Mouse (Mus musculus): ENCODE data around the gene Sacm1l. TPM values are rescaled to one million over a fixed set of nuclear protein-coding genes. Genes with fewer than 3 reads are reported as not detected.

The Sacm1l gene
- polyA plus RNA-seq, 1 experiment from 2014 or later: 38.6 TPM

DNA sequence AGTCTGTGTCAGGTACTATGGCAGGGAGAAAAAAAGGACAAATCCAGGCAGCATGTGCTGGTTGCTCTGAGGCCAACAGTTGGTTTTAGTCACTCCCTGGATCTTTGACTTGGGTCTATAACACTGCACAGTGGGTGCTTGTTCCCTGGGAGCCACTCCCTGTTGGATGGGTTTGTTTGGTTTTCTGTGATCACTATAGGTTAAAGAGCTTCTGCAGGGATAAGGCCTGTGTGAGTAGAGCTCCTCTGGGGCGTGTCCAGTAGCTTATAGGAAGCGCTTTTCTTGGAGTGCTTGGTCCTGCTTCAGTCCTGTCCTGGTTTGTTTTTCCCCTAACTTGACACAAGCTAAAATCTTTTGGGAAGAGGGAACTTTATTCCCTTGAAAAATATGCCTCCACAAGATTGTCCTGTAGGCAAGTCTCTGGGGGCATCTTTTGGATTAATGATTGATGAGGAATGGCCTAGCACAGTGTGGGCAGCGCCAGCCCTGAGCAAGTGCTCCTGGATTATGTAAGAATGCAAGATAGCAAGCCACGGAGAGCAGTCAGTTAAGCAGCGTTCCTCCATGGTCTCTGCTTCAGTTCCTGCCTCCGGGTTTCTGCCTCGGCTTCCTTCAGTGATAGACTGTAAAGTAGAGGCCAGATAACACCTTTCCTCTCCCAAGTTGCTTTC, 59.8 kb downstream of the Sacm1l start:
- DNase-seq (ENCODE audit: low spot score): no peak
- no peak overlapping the region for H3K4me2 ChIP-seq (replicated peaks; ENCODE audit: low read depth, low read length)
- no peaks in the 10 kb centered on the region for H3K4me1 ChIP-seq (ENCODE audit: insufficient read depth, low read depth, low read length)
- TF ChIP-seq EP300 (IDR thresholded peaks at IDR 0.05) (no peak), CTCF (IDR thresholded peaks at IDR 0.05) (no peak)
- WGBS: 71% methylated on average over 7 of the region's 7 CpGs
- no peak overlapping the region for H3K4me3 ChIP-seq (ENCODE audit: low read depth, low read length)
- no peaks in the 10 kb centered on the region for H3K9me3 ChIP-seq (ENCODE audit: low read length)
- no peak overlapping the region for H3K27ac ChIP-seq (ENCODE audit: low read length)
- no peak overlapping the region for H3K9ac ChIP-seq (replicated peaks; ENCODE audit: low read depth)
- H3K36me3 ChIP-seq (ENCODE audit: insufficient read depth, low read length): peaks cover 8% of the 10 kb centered on the region
- no peaks in the 10 kb centered on the region for H3K27me3 ChIP-seq (replicated peaks; ENCODE audit: insufficient read depth, low read length)
- ATAC-seq: no peak

- H3K27me3 ChIP-seq (replicated peaks; ENCODE audit: insufficient read depth, low read length): no peaks in the 10 kb centered on the region
- no peak overlapping the region for H3K9ac ChIP-seq (replicated peaks; ENCODE audit: low read depth)
- no peaks in the 10 kb centered on the region for H3K9me3 ChIP-seq (ENCODE audit: low read length)
- peaks cover 12% of the 10 kb centered on the region for H3K36me3 ChIP-seq (ENCODE audit: insufficient read depth, low read length)
- no peak for DNase-seq (ENCODE audit: low spot score)
- H3K4me3 ChIP-seq (ENCODE audit: low read depth, low read length): no peak overlapping the region
- H3K27ac ChIP-seq (ENCODE audit: low read length): no peak overlapping the region
- WGBS: 95% methylated on average over 4 of the region's 4 CpGs
- H3K4me2 ChIP-seq (replicated peaks; ENCODE audit: low read depth, low read length): no peak overlapping the region
- TF ChIP-seq CTCF (IDR thresholded peaks at IDR 0.05): no peak
- no peak for TF ChIP-seq EP300 (IDR thresholded peaks at IDR 0.05)
- ATAC-seq: no peak
- H3K4me1 ChIP-seq (ENCODE audit: insufficient read depth, low read depth, low read length): no peaks in the 10 kb centered on the region
Observed at GRCm38 (mm10) chr9:123595194-123595593, 65.6 kb downstream of the Sacm1l start.

GRCm38 (mm10) chr9:123596910-123597309, 67.4 kb downstream of the Sacm1l start:
- 95% methylated on average over 2 of the region's 2 CpGs for WGBS
- Histone ChIP-seq H3K36me3 (ENCODE audit: insufficient read depth, low read length) (peaks cover 9% of the 10 kb centered on the region), H3K4me2 (replicated peaks; ENCODE audit: low read depth, low read length) (no peak overlapping the region), H3K9me3 (ENCODE audit: low read length) (no peaks in the 10 kb centered on the region), H3K4me3 (ENCODE audit: low read depth, low read length) (no peak overlapping the region), H3K9ac (replicated peaks; ENCODE audit: low read depth) (no peak overlapping the region), H3K27ac (ENCODE audit: low read length) (no peak overlapping the region), H3K4me1 (ENCODE audit: insufficient read depth, low read depth, low read length) (no peaks in the 10 kb centered on the region), H3K27me3 (replicated peaks; ENCODE audit: insufficient read depth, low read length) (no peaks in the 10 kb centered on the region)
- no peak for DNase-seq (ENCODE audit: low spot score)
- TF ChIP-seq EP300 (IDR thresholded peaks at IDR 0.05) (no peak), CTCF (IDR thresholded peaks at IDR 0.05) (no peak)
- no peak for ATAC-seq

- Histone ChIP-seq H3K27me3 (replicated peaks; ENCODE audit: insufficient read depth, low read length) (no peaks in the 10 kb centered on the region), H3K4me3 (ENCODE audit: low read depth, low read length) (no peak overlapping the region), H3K9ac (replicated peaks; ENCODE audit: low read depth) (no peak overlapping the region), H3K4me1 (ENCODE audit: insufficient read depth, low read depth, low read length) (no peaks in the 10 kb centered on the region), H3K27ac (ENCODE audit: low read length) (no peak overlapping the region), H3K36me3 (ENCODE audit: insufficient read depth, low read length) (peaks cover 9% of the 10 kb centered on the region), H3K4me2 (replicated peaks; ENCODE audit: low read depth, low read length) (no peak overlapping the region), H3K9me3 (ENCODE audit: low read length) (no peaks in the 10 kb centered on the region)
- WGBS: 96% methylated on average over 2 of the region's 2 CpGs
- DNase-seq (ENCODE audit: low spot score): no peak
- no peak for ATAC-seq
- TF ChIP-seq CTCF (IDR thresholded peaks at IDR 0.05) (no peak), EP300 (IDR thresholded peaks at IDR 0.05) (no peak)
Observed at GRCm38 (mm10) chr9:123597376-123597775, 67.8 kb downstream of the Sacm1l start.

DNA sequence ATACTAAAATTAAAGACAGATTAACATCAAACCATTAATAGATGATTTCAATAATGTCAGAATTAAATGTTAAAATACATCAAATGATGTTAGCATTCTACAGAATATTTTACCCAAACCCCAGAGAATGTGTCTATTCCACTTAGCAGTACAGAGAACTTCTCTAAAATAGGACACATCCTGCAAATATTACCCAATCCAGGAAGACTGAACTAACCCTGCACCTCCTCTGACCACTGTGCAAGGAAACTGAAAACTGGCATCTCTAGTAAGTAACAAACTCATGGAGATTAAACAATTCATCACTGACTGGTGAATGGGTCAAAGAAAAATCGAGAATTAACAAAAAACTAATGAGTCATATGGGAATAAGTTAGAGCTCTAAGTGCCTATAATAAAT, 72.0 kb downstream of the Sacm1l start:
- no peaks in the 10 kb centered on the region for H3K9me3 ChIP-seq (ENCODE audit: low read length)
- H3K27ac ChIP-seq (ENCODE audit: low read length): no peak overlapping the region
- ATAC-seq: no peak
- no peaks in the 10 kb centered on the region for H3K27me3 ChIP-seq (replicated peaks; ENCODE audit: insufficient read depth, low read length)
- no peak for TF ChIP-seq EP300 (IDR thresholded peaks at IDR 0.05)
- H3K36me3 ChIP-seq (ENCODE audit: insufficient read depth, low read length): no peaks in the 10 kb centered on the region
- no peaks in the 10 kb centered on the region for H3K4me1 ChIP-seq (ENCODE audit: insufficient read depth, low read depth, low read length)
- no peak overlapping the region for H3K4me2 ChIP-seq (replicated peaks; ENCODE audit: low read depth, low read length)
- no peak for DNase-seq (ENCODE audit: low spot score)
- no peak overlapping the region for H3K9ac ChIP-seq (replicated peaks; ENCODE audit: low read depth)
- H3K4me3 ChIP-seq (ENCODE audit: low read depth, low read length): no peak overlapping the region
- 76% methylated on average over 1 of the region's 1 CpGs for WGBS

GRCm38 (mm10) chr9:123620311-123621098, 90.9 kb downstream of the Sacm1l start:
- H3K4me1 ChIP-seq (ENCODE audit: insufficient read depth, low read depth, low read length): no peaks in the 10 kb centered on the region
- no peak overlapping the region for H3K27ac ChIP-seq (ENCODE audit: low read length)
- no peak overlapping the region for H3K9ac ChIP-seq (replicated peaks; ENCODE audit: low read depth)
- no peak for TF ChIP-seq EP300 (IDR thresholded peaks at IDR 0.05)
- no peak for TF ChIP-seq CTCF (IDR thresholded peaks at IDR 0.05)
- no peak overlapping the region for H3K4me2 ChIP-seq (replicated peaks; ENCODE audit: low read depth, low read length)
- H3K4me3 ChIP-seq (ENCODE audit: low read depth, low read length): no peak overlapping the region
- no peaks in the 10 kb centered on the region for H3K36me3 ChIP-seq (ENCODE audit: insufficient read depth, low read length)
- H3K9me3 ChIP-seq (ENCODE audit: low read length): no peaks in the 10 kb centered on the region
- 82% methylated on average over 5 of the region's 5 CpGs for WGBS
- DNase-seq (ENCODE audit: low spot score): no peak
- ATAC-seq: no peak
- H3K27me3 ChIP-seq (replicated peaks; ENCODE audit: insufficient read depth, low read length): no peaks in the 10 kb centered on the region

Measured in lung, postnatal 0 days (tissue).